ENCODE assay signal across 26 mouse cellular contexts in the genomic region with DNA sequence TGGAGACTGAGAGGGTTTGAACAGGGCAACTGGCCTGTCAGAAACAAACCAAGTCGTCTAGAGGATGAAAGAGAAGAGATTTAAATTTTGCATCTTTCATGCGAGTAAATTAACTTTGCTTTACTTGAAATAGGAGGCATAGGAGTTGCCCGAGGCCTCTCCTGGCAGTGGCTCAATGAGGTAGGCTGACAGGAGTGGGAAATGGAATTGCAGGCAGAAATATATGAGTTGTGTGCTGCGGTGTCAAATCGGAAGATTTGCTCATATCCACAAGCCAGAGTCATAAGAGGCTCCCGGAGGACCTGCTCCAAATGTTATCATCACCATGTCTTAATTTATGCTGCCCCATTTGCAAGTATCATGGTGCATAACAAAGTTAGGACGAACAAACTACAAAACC.
"Had no signal": no experiment of that assay in that cellular context is flagged by ENCODE, and none has a peak within 500 bp of the region (broad histone marks: within the 10 kb centered on the region; RNA-seq: fewer than 3 reads in every experiment).

No protein-coding gene starts in this region.

- ATAC-seq: hindbrain, embryonic 16.5 days; inflammation-experienced regulatory T-cells, adult 6 months; intestine, embryonic 15.5 days; intestine, postnatal 0 days had no signal

- H3K4me1 ChIP-seq: heart, embryonic 13.5 days; heart, embryonic 15.5 days; hindbrain, embryonic 10.5 days; hindbrain, embryonic 12.5 days; intestine, embryonic 15.5 days; limb, embryonic 10.5 days; limb, embryonic 12.5 days had no signal

- H3K9ac ChIP-seq: heart, embryonic 13.5 days; heart, embryonic 15.5 days; hindbrain, embryonic 12.5 days; hindbrain, embryonic 14.5 days; intestine, embryonic 15.5 days; limb, embryonic 12.5 days had no signal

- H3K9me3 ChIP-seq: heart, embryonic 13.5 days; heart, embryonic 15.5 days; hindbrain, embryonic 10.5 days; hindbrain, embryonic 12.5 days; intestine, embryonic 15.5 days; limb, embryonic 10.5 days; limb, embryonic 12.5 days had no signal

- H3K27me3 ChIP-seq: heart, embryonic 13.5 days; heart, embryonic 15.5 days; hindbrain, embryonic 12.5 days; intestine, embryonic 15.5 days had no signal

- H3K4me2 ChIP-seq: heart, embryonic 11.5 days; heart, embryonic 13.5 days; heart, embryonic 15.5 days; hindbrain, embryonic 12.5 days; hindbrain, embryonic 14.5 days; intestine, embryonic 15.5 days; limb, embryonic 12.5 days; liver, embryonic 11.5 days had no signal

- H3K4me3 ChIP-seq: gastrocnemius, adult 2 months; heart, adult 2 months; heart, embryonic 13.5 days; heart, embryonic 15.5 days; hindbrain, embryonic 10.5 days; hindbrain, embryonic 12.5 days; intestine, embryonic 15.5 days; layer of hippocampus, adult 2 months; left cerebral cortex, adult 2 months; limb, embryonic 10.5 days; limb, embryonic 12.5 days had no signal

- H3K27ac ChIP-seq: gastrocnemius, adult 2 months; heart, adult 2 months; heart, embryonic 13.5 days; heart, embryonic 15.5 days; hindbrain, embryonic 10.5 days; hindbrain, embryonic 12.5 days; hindbrain, embryonic 14.5 days; intestine, embryonic 15.5 days; layer of hippocampus, adult 2 months; left cerebral cortex, adult 2 months; limb, embryonic 10.5 days; limb, embryonic 12.5 days had no signal

- H3K36me3 ChIP-seq: heart, embryonic 13.5 days; heart, embryonic 15.5 days; hindbrain, embryonic 10.5 days; hindbrain, embryonic 12.5 days; intestine, embryonic 15.5 days; limb, embryonic 10.5 days; limb, embryonic 12.5 days had no signal

- DNase-seq: gastrocnemius, adult 2 months; gastrocnemius, postnatal 10 days; gastrocnemius, postnatal 25 days; heart, adult 2 months; heart, postnatal 14 days; heart, postnatal 4 days; kidney, adult 18-20 months; kidney, adult 8-10 months; kidney, postnatal 10 days; kidney, postnatal 25 days; liver had no signal
